In genomic region chr2:179571175-179571769, GRCm38 (mm10) we compare ENCODE assay signal across 13 mouse cellular contexts.
DNase-seq lines count a peak whose midpoint lies in the region; ATAC-seq and TF ChIP-seq lines count a peak whose summit lies in the region.
"Had no signal": no experiment of that assay in that cellular context is flagged by ENCODE, and none has a peak within 500 bp of the region (broad histone marks: within the 10 kb centered on the region; RNA-seq: fewer than 3 reads in every experiment).

No protein-coding gene starts in this region.

- WGBS in lung, embryonic 14.5 days: 28% methylated on average over 6 of the region's 6 CpGs
- whole genome bisulfite sequencing in forebrain, embryonic 14.5 days: 12% methylated on average over 6 of the region's 6 CpGs
- 12% methylated on average over 6 of the region's 6 CpGs for WGBS in midbrain, embryonic 10.5 days
- 22% methylated on average over 6 of the region's 6 CpGs for WGBS in embryonic facial prominence, embryonic 10.5 days

- TF ChIP-seq CTCF in lung, embryonic 14.5 days (IDR thresholded peaks at IDR 0.05; ENCODE audit: low read depth): peak; percentile 31; the same call in 1 of the 2 replicates

- no peak overlapping the region for H3K4me3 ChIP-seq in lung, embryonic 14.5 days (ENCODE audit: low read depth, low read length)
- H3K4me3 ChIP-seq in forebrain, embryonic 14.5 days (ENCODE audit: low read depth, low read length): no peak overlapping the region
- H3K4me3 ChIP-seq in midbrain, embryonic 10.5 days: no peak overlapping the region
- no peak overlapping the region for H3K4me3 ChIP-seq in embryonic facial prominence, embryonic 10.5 days

- H3K9me3 ChIP-seq in lung, embryonic 14.5 days (ENCODE audit: low read depth, low read length): no peaks in the 10 kb centered on the region
- H3K9me3 ChIP-seq in forebrain, embryonic 14.5 days (replicated peaks; ENCODE audit: control insufficient read depth, low read length): no peaks in the 10 kb centered on the region
- no peaks in the 10 kb centered on the region for H3K9me3 ChIP-seq in midbrain, embryonic 10.5 days (replicated peaks)
- H3K9me3 ChIP-seq in embryonic facial prominence, embryonic 10.5 days: no peaks in the 10 kb centered on the region

- H3K36me3 ChIP-seq in lung, embryonic 14.5 days (ENCODE audit: insufficient read depth): no peaks in the 10 kb centered on the region
- H3K36me3 ChIP-seq in forebrain, embryonic 14.5 days (ENCODE audit: control insufficient read depth, insufficient read depth, low read length): no peaks in the 10 kb centered on the region
- H3K36me3 ChIP-seq in midbrain, embryonic 10.5 days: no peaks in the 10 kb centered on the region
- no peaks in the 10 kb centered on the region for H3K36me3 ChIP-seq in embryonic facial prominence, embryonic 10.5 days (replicated peaks)

- no peak overlapping the region for H3K9ac ChIP-seq in lung, embryonic 14.5 days
- no peak overlapping the region for H3K9ac ChIP-seq in forebrain, embryonic 14.5 days (ENCODE audit: low read length)

- no peak overlapping the region for H3K27ac ChIP-seq in lung, embryonic 14.5 days (ENCODE audit: low read depth)
- no peak overlapping the region for H3K27ac ChIP-seq in forebrain, embryonic 14.5 days (ENCODE audit: low read depth, low read length)
- H3K27ac ChIP-seq in midbrain, embryonic 10.5 days (replicated peaks): peak overlapping the region; percentile 80
- no peak overlapping the region; the same call in 1 of the 2 replicates for H3K27ac ChIP-seq in embryonic facial prominence, embryonic 10.5 days (replicated peaks)

- no peaks in the 10 kb centered on the region; the same call in 1 of the 2 replicates for H3K4me1 ChIP-seq in lung, embryonic 14.5 days (ENCODE audit: insufficient read depth)
- H3K4me1 ChIP-seq in forebrain, embryonic 14.5 days (ENCODE audit: control insufficient read depth, insufficient read depth, low read length): peaks cover 29% of the 10 kb centered on the region
- peaks cover 52% of the 10 kb centered on the region for H3K4me1 ChIP-seq in midbrain, embryonic 10.5 days
- H3K4me1 ChIP-seq in embryonic facial prominence, embryonic 10.5 days: peaks cover 40% of the 10 kb centered on the region
- H3K4me1 ChIP-seq: megakaryocyte, embryonic 14.5 days had no signal

- no peak overlapping the region for H3K4me2 ChIP-seq in lung, embryonic 14.5 days
- H3K4me2 ChIP-seq in forebrain, embryonic 14.5 days (ENCODE audit: low read length): no peak overlapping the region

- peak; percentile 52; the same call in 1 of the 2 replicates for ATAC-seq in lung, embryonic 14.5 days (ENCODE audit: insufficient read depth)
- peak; percentile 82 for ATAC-seq in forebrain, embryonic 14.5 days
- ATAC-seq: CD4-positive, CD25-positive, alpha-beta regulatory T cell, adult 4 months had no signal

- peak; percentile 28 for DNase-seq in lung, embryonic 14.5 days
- no peak for DNase-seq in lung, postnatal 25 days (ENCODE audit: low spot score)
- peak; percentile 73 for DNase-seq in forebrain, embryonic 14.5 days (ENCODE audit: low spot score)
- DNase-seq in midbrain, embryonic 10.5 days (ENCODE audit: low spot score): peak; percentile 39
- DNase-seq in embryonic facial prominence, embryonic 10.5 days (ENCODE audit: low spot score): no peak
- DNase-seq in cerebellum, adult 11-12 months: no peak
- DNase-seq in thymus, postnatal 36 days: no peak
- DNase-seq in natural killer cell, adult 2 months (ENCODE audit: low spot score in 2 of 2): no peak
- DNase-seq: cerebellum, postnatal 25 days; liver; right cerebral cortex, postnatal 14 days had no signal

- no peaks in the 10 kb centered on the region for H3K27me3 ChIP-seq in lung, embryonic 14.5 days (ENCODE audit: insufficient read depth, low read length)
- no peaks in the 10 kb centered on the region for H3K27me3 ChIP-seq in forebrain, embryonic 14.5 days (replicated peaks; ENCODE audit: control insufficient read depth, insufficient read depth, low read length)
- H3K27me3 ChIP-seq in midbrain, embryonic 10.5 days (ENCODE audit: low read depth, poor library complexity, severe bottlenecking): 0 out of 2 replicates have a peak, but pooled peaks cover 3% of the 10 kb centered on the region
- H3K27me3 ChIP-seq in embryonic facial prominence, embryonic 10.5 days (replicated peaks; ENCODE audit: low read depth, poor library complexity, severe bottlenecking): peaks cover 9% of the 10 kb centered on the region; the same call in 1 of the 2 replicates
- H3K27me3 ChIP-seq: megakaryocyte, embryonic 14.5 days had no signal

Comparison
In these comparisons a context has a peak if more than half of its experiments do, and no peak if none do; other contexts are left out.
1. DNase-seq: peak in lung, embryonic 14.5 days (single experiment), forebrain, embryonic 14.5 days (single experiment) and midbrain, embryonic 10.5 days (single experiment); none in lung, postnatal 25 days (single experiment), embryonic facial prominence, embryonic 10.5 days (single experiment), cerebellum, adult 11-12 months (single experiment), thymus, postnatal 36 days (0 of 2) and natural killer cell, adult 2 months (0 of 2).